Mouse (Mus musculus) adrenal gland, postnatal 25 days (tissue): ENCODE data around the gene Armcx3. TPM values are rescaled to one million over a fixed set of nuclear protein-coding genes. Genes with fewer than 3 reads are reported as not detected.
"Not testable (repeated sequence)": the region's sequence is repeated elsewhere in the genome, so short reads cannot be mapped to it uniquely, and the experiment has no call there.

Source experiments
- DNase-seq: peaks from one replicate; pipeline ENCODE4 v3.0.0; 2021; ENCODE audit warnings: mixed read lengths
- long read RNA-seq: library from polyadenylated mRNA; stranded (forward); transcript quantifications from one replicate; pipeline ENCODE4 v2.0.0, GENCODE M21; 2021
- total RNA-seq: library from RNA; stranded (reverse); gene quantifications from 2 replicates; pipeline ENCODE4 v1.2.3, GENCODE M21; 2021

Gene Armcx3
- total RNA-seq, result 36.3 and 45.9 TPM in 2 replicates
- long read RNA-seq, transcript Armcx3-201 (5 exons, 3,327 nt), result major isoform, 44 of 65 reads
- long read RNA-seq, partial matches to known transcripts, result 18 of 65 reads
- long read RNA-seq, other reads (novel, unspliced or antisense), result 2 of 65 reads

- peak; percentile 55 for DNase-seq
Measured at GRCm38 (mm10) chrX:134756434-134757292, at the start of gene Armcx3. TSS of gene Armcx3 (plus strand) at chrX:134756595.

- no peak for DNase-seq
Measured at GRCm38 (mm10) chrX:134716863-134717262, 39.5 kb upstream of the Armcx3 start.

- DNase-seq, result peak; percentile 53
Measured at GRCm38 (mm10) chrX:134717752-134718308, 38.6 kb upstream of the Armcx3 start, which contains the start of gene Armcx1. TSS of gene Armcx1 (plus strand) at chrX:134717963.

GRCm38 (mm10) chrX:134718524-134718923 is 37.9 kb upstream of the Armcx3 start:
- DNase-seq, result peak; percentile 56

GRCm38 (mm10) chrX:134723762-134724161 is 32.6 kb upstream of the Armcx3 start:
- not testable (repeated sequence) for DNase-seq

- DNase-seq, result no peak
Measured at GRCm38 (mm10) chrX:134729778-134730177, 26.6 kb upstream of the Armcx3 start.

GRCm38 (mm10) chrX:134737796-134738195 is 18.6 kb upstream of the Armcx3 start:
- no peak for DNase-seq

GRCm38 (mm10) chrX:134739160-134739559 is 17.2 kb upstream of the Armcx3 start:
- no peak for DNase-seq

- DNase-seq, result no peak
Measured at GRCm38 (mm10) chrX:134741862-134742261, 14.5 kb upstream of the Armcx3 start.

- peak; percentile 23 for DNase-seq
Measured at GRCm38 (mm10) chrX:134746459-134746858, 9.9 kb upstream of the Armcx3 start.

- peak; percentile 70 for DNase-seq
Measured at GRCm38 (mm10) chrX:134750764-134751592, 5.4 kb upstream of the Armcx3 start, which contains the start of gene Armcx6. TSS of gene Armcx6 (minus strand) at chrX:134751417.

GRCm38 (mm10) chrX:134751910-134752309 is 4.5 kb upstream of the Armcx3 start:
- no peak for DNase-seq

GRCm38 (mm10) chrX:134752584-134752983 is 3.8 kb upstream of the Armcx3 start:
- no peak for DNase-seq

GRCm38 (mm10) chrX:134757293-134757995 is 1.0 kb downstream of the Armcx3 start:
- no peak for DNase-seq

- not testable (repeated sequence) for DNase-seq
Measured at GRCm38 (mm10) chrX:134763428-134764198, 7.2 kb downstream of the Armcx3 start.

GRCm38 (mm10) chrX:134787728-134788127 is 31.3 kb downstream of the Armcx3 start:
- DNase-seq, result no peak

- DNase-seq, result peak; percentile 9
Measured at GRCm38 (mm10) chrX:134807833-134808754, 51.7 kb downstream of the Armcx3 start.

- peak; percentile 26 for DNase-seq
Measured at GRCm38 (mm10) chrX:134808755-134809224, 52.4 kb downstream of the Armcx3 start, which contains the start of gene Armcx2. TSS of gene Armcx2 (minus strand) at chrX:134809221.
